Mouse (Mus musculus) C2C12 (cell line): ENCODE results near the gene Zswim1.
"Not testable (repeated sequence)": the region's sequence is repeated elsewhere in the genome, so short reads cannot be mapped to it uniquely, and the experiment has no call there.

Experiments used
- CEBPB ChIP-seq: IDR thresholded peaks from one replicate; pipeline ENCODE4 v1.6.1; 2011; ENCODE audit warnings: low read depth, mild to moderate bottlenecking, control low read depth, moderate library complexity
- CTCF ChIP-seq: IDR thresholded peaks from one replicate; pipeline ENCODE4 v1.5.1; 2011; ENCODE audit not compliant: control insufficient read depth, insufficient read depth, insufficient read length
- MAX ChIP-seq: IDR thresholded peaks from one replicate; pipeline ENCODE4 v1.6.1; 2011; ENCODE audit warnings: mild to moderate bottlenecking, control low read depth

GRCm38 (mm10) chr2:164855572-164855971 lies 33.1 kb downstream of the Zswim1 start:
- not testable (repeated sequence) for TF ChIP-seq CTCF, CEBPB, MAX
